ENCODE assay signal across 24 mouse cellular contexts in the genomic region with DNA sequence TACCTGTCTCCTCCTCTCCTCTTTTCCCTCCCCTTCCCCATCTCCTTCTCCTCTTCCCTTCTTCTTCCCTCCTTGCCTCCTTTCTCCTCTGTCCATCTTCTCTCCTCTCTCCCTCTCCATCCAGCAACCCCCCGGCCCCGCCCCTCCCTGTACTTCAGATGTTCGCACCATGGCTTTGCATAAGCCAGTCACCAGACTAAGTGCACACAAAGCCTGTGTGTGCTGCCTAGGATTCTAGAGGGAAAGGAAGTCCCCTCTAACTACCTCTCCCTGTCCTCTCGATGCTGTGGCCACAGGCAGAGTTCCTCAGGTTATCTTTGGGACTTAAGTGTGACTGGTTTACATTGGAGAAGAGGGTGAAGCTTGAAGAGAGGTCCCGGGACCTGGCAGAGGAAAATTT. TPM values are rescaled to one million over a fixed set of nuclear protein-coding genes. Genes with fewer than 3 reads are reported as not detected.
"Had no signal": no experiment of that assay in that cellular context is flagged by ENCODE, and none has a peak within 500 bp of the region (broad histone marks: within the 10 kb centered on the region; RNA-seq: fewer than 3 reads in every experiment).

No protein-coding gene starts in this region.

- H3K27ac ChIP-seq: heart, embryonic 10.5 days; hindbrain, embryonic 13.5 days; hindbrain, embryonic 15.5 days; hindbrain, postnatal 0 days; kidney, embryonic 15.5 days; kidney, postnatal 0 days; left cerebral cortex, adult 2 months; limb, embryonic 13.5 days; limb, embryonic 15.5 days; liver, embryonic 12.5 days; liver, embryonic 14.5 days had no signal

- DNase-seq: gastrocnemius, postnatal 14 days; gastrocnemius, postnatal 36 days; heart, adult 18-20 months; heart, postnatal 10 days; kidney, adult 18-20 months; kidney, adult 8-10 months; kidney, postnatal 14 days; kidney, postnatal 36 days; layer of hippocampus, adult 9-11 months; lung, adult 18-20 months had no signal

- H3K4me3 ChIP-seq: heart, embryonic 10.5 days; heart, embryonic 12.5 days; hindbrain, embryonic 13.5 days; hindbrain, embryonic 15.5 days; kidney, embryonic 15.5 days; left cerebral cortex, adult 2 months; limb, embryonic 13.5 days; limb, embryonic 15.5 days; liver, embryonic 12.5 days had no signal

- H3K9me3 ChIP-seq: hindbrain, embryonic 15.5 days; kidney, embryonic 15.5 days; limb, embryonic 15.5 days; liver, embryonic 12.5 days had no signal

- H3K4me2 ChIP-seq: heart, embryonic 12.5 days; hindbrain, embryonic 13.5 days; hindbrain, embryonic 15.5 days; kidney, embryonic 15.5 days; limb, embryonic 13.5 days; limb, embryonic 15.5 days; liver, embryonic 12.5 days had no signal

- H3K4me1 ChIP-seq: heart, embryonic 12.5 days; hindbrain, embryonic 13.5 days; hindbrain, embryonic 15.5 days; kidney, embryonic 15.5 days; limb, embryonic 13.5 days; limb, embryonic 15.5 days; liver, embryonic 12.5 days had no signal

- H3K27me3 ChIP-seq: heart, embryonic 12.5 days; hindbrain, embryonic 13.5 days; hindbrain, embryonic 15.5 days; kidney, embryonic 15.5 days; limb, embryonic 13.5 days; limb, embryonic 15.5 days; liver, embryonic 12.5 days had no signal

- H3K9ac ChIP-seq: heart, embryonic 12.5 days; hindbrain, embryonic 13.5 days; hindbrain, embryonic 15.5 days; kidney, embryonic 15.5 days; limb, embryonic 13.5 days; limb, embryonic 15.5 days; liver, embryonic 12.5 days; liver, embryonic 14.5 days had no signal

- H3K36me3 ChIP-seq: heart, embryonic 10.5 days; heart, embryonic 12.5 days; hindbrain, embryonic 13.5 days; hindbrain, embryonic 15.5 days; kidney, embryonic 15.5 days; limb, embryonic 13.5 days; limb, embryonic 15.5 days had no signal

- ATAC-seq: hindbrain, postnatal 0 days; intestine, embryonic 16.5 days; liver, embryonic 12.5 days had no signal

RNA-seq across cellular contexts. Expression of a gene that starts 50.2 kb away (rescaled TPM):
- polyA plus RNA-seq: liver, adult 2 months had no signal
